Mouse (Mus musculus) megakaryocyte progenitor cell, adult 5-6 weeks (primary cell): Measurements from ENCODE around the gene Kifc3. TPM values are rescaled to one million over a fixed set of nuclear protein-coding genes. Genes with fewer than 3 reads are reported as not detected.
A peak's percentile ranks its signal among the peaks of the same experiment; 100 is the strongest.

Source experiments
- ATAC-seq: replicated peaks from 2 replicates; pipeline ENCODE4 v1.8.0; 2016; ENCODE audit warnings: mild to moderate bottlenecking, moderate TSS enrichment, inconsistent platforms; ENCODE audit not compliant: poor library complexity
- total RNA-seq, 2 experiments: library from RNA; stranded (forward) in 1 of 2; stranded (reverse) in 1 of 2; fragments of 157-497, 149-512 nt in 1 of 2; fragments of 200-1000 nt in 1 of 2; gene quantifications; 2 replicates each; pipeline versions ENCODE4 v1.2.3 to v1.2.4; 2015 to 2017

Gene Kifc3
- total RNA-seq, 2 experiments from 2014 or later = 0.99 to 1.4 TPM

GRCm38 (mm10) chr8:95080381-95081341 lies 122.0 kb downstream of the Kifc3 start, which contains the start of gene Katnb1:
Katnb1 (plus strand) TSS chr8:95081186.
- ATAC-seq = peak; percentile 86

- ATAC-seq = no peak
These were observed 123.3 kb downstream of the Kifc3 start for GRCm38 (mm10) chr8:95079305-95079704.

- no peak for ATAC-seq
These were observed 124.6 kb downstream of the Kifc3 start for GRCm38 (mm10) chr8:95078055-95078454.

GRCm38 (mm10) chr8:95076151-95076550 lies 126.5 kb downstream of the Kifc3 start:
- ATAC-seq = no peak

GRCm38 (mm10) chr8:95075504-95075903 lies 127.1 kb downstream of the Kifc3 start:
- no peak for ATAC-seq

GRCm38 (mm10) chr8:95067582-95067981 lies 135.0 kb downstream of the Kifc3 start:
- peak; percentile 90 for ATAC-seq

GRCm38 (mm10) chr8:95064531-95064930 lies 138.1 kb downstream of the Kifc3 start:
- ATAC-seq = no peak

- no peak for ATAC-seq
These were observed 142.6 kb downstream of the Kifc3 start for GRCm38 (mm10) chr8:95059812-95060533.

GRCm38 (mm10) chr8:95058661-95059060 lies 144.0 kb downstream of the Kifc3 start:
- peak; percentile 30 for ATAC-seq

GRCm38 (mm10) chr8:95056414-95056813 lies 146.2 kb downstream of the Kifc3 start:
- peak; percentile 62 for ATAC-seq

GRCm38 (mm10) chr8:95054927-95055510 lies 147.6 kb downstream of the Kifc3 start, which contains the start of gene Drc7:
Drc7 (plus strand) TSS chr8:95055103.
- ATAC-seq = peak; percentile 67

- ATAC-seq = no peak
These were observed 148.2 kb downstream of the Kifc3 start for GRCm38 (mm10) chr8:95054438-95054837.

Other genes starting within 250 kb of the Kifc3 start
- 88.4 and 140 TPM in 2 replicates for gene Adgrg1, start 228.1 kb downstream of the Kifc3 start, total RNA-seq (2015)
- gene Adgrg1, start 228.1 kb downstream of the Kifc3 start, total RNA-seq (2017) = 48.8 and 85.6 TPM in 2 replicates
- gene Adgrg3, start 185.1 kb downstream of the Kifc3 start, total RNA-seq (2015) = 106 and 111 TPM in 2 replicates
- gene Adgrg3, start 185.1 kb downstream of the Kifc3 start, total RNA-seq (2017) = 178 and 215 TPM in 2 replicates
- gene Drc7, start 147.7 kb downstream of the Kifc3 start, total RNA-seq (2015) = 1.2 and 1.8 TPM in 2 replicates
- 3.8 and 7.1 TPM in 2 replicates for gene Drc7, start 147.7 kb downstream of the Kifc3 start, total RNA-seq (2017)
- gene Katnb1, start 121.6 kb downstream of the Kifc3 start, total RNA-seq (2015) = 6.3 and 7.3 TPM in 2 replicates
- gene Katnb1, start 121.6 kb downstream of the Kifc3 start, total RNA-seq (2017) = 25.2 and 25.9 TPM in 2 replicates
- gene Cngb1, start 103.8 kb upstream of the Kifc3 start, total RNA-seq (2015) = 6.3 and 9.3 TPM in 2 replicates
- gene Cngb1, start 103.8 kb upstream of the Kifc3 start, total RNA-seq (2017) = 2.8 and 3.0 TPM in 2 replicates
- gene Tepp, start 107.8 kb upstream of the Kifc3 start, total RNA-seq (2015) = not detected in 2 replicates
- 0.68 TPM in 1 of 2 replicates, not detected in the other for gene Tepp, start 107.8 kb upstream of the Kifc3 start, total RNA-seq (2017)
- 5.5 and 6.1 TPM in 2 replicates for gene Zfp319, start 129.1 kb upstream of the Kifc3 start, total RNA-seq (2015)
- gene Zfp319, start 129.1 kb upstream of the Kifc3 start, total RNA-seq (2017) = 2.1 and 2.6 TPM in 2 replicates
- gene Usb1, start 129.5 kb upstream of the Kifc3 start, total RNA-seq (2015) = 27.6 and 28.0 TPM in 2 replicates
- gene Usb1, start 129.5 kb upstream of the Kifc3 start, total RNA-seq (2017) = 27.3 and 31.9 TPM in 2 replicates
- 0.17 and 0.42 TPM in 2 replicates for gene Mmp15, start 149.5 kb upstream of the Kifc3 start, total RNA-seq (2015)
- 0.03 and 0.04 TPM in 2 replicates for gene Mmp15, start 149.5 kb upstream of the Kifc3 start, total RNA-seq (2017)
- 96.0 and 101 TPM in 2 replicates for gene Cfap20, start 232.1 kb upstream of the Kifc3 start, total RNA-seq (2015)
- gene Cfap20, start 232.1 kb upstream of the Kifc3 start, total RNA-seq (2017) = 52.0 and 63.2 TPM in 2 replicates